Mouse (Mus musculus): ENCODE data around the gene Esam. TPM values are rescaled to one million over a fixed set of nuclear protein-coding genes. Genes with fewer than 3 reads are reported as not detected.

The Esam gene
- total RNA-seq, 2 experiments from 2014 or later: 18.3 to 19.3 TPM

DNA sequence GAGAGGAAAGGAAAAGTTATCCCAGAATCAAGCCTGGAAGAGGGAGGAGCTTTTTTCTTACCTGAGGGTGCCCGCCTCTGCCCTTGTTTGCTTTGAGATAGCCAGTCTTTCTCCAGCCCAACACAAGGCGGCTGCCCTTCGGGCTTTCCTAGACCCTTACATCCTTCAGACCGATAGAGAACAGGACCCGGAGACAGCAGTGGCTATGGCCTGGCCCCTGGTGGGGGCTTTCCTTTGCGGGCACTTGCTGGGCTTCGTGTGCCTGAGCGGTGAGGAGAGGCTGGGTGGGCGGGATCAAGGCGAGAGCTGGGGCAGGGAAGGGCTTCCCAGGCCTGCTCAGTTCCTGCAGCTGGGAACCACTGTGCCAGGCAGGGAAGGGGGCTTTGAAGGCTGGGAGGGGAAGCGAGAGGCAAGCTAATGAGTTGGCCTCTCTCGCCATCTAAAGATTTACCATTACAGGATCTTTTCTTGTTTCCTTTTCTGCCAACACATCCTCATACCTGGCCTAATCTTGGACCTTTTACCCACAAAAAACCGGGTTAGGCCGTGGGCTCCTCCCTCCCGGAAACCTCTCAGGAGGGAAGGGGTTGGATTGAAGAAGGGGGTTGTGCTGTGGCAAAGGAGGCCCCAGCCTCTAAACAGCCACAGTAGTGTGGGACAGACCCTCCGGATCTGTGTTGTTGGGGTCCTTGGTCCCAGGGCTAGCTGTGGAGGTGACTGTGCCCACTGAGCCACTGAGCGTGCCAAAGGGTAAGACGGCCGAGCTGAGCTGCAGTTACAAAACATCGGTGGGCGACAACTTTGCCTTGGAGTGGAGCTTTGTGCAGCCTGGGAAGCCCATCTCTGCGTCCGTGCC, 11.5 kb downstream of the Esam start, which contains the start of gene Vsig2:
Vsig2 (plus strand) TSS at position 86 of the 856 bp plus-strand sequence.
- no peak for TF ChIP-seq CTCF (conservative IDR thresholded peaks at IDR 0.05)
- Histone ChIP-seq H3K27ac (peak within 1 kb of the TSS; percentile 43; the same call in 1 of the 2 replicates), H3K4me3 (no peak within 1 kb of the TSS)
- DNase-seq (ENCODE audit: low spot score in 2 of 2): no peak

DNA sequence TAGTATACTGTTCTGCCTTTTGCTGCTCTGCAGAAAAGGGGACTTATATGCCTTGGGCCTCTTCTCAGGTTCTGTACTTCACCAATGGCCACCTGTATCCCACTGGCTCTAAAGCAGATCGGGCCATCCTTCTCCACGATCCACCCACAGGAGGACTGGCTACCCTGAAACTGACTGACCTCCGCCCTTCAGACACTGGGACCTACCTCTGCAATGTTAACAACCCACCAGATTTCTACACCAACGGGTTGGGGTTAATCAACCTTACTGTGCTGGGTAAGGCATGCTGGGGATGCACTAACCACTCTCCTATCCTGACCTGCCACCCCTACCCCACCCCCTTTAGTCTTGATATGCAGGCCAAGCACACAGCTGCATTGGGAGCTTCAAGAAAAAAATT, 12.3 kb downstream of the Esam start:
- TF ChIP-seq CTCF (conservative IDR thresholded peaks at IDR 0.05): no peak
- no peak for DNase-seq (ENCODE audit: low spot score in 2 of 2)
- Histone ChIP-seq H3K27ac (peak overlapping the region; percentile 43; the same call in 1 of the 2 replicates), H3K4me3 (no peak overlapping the region)

DNA sequence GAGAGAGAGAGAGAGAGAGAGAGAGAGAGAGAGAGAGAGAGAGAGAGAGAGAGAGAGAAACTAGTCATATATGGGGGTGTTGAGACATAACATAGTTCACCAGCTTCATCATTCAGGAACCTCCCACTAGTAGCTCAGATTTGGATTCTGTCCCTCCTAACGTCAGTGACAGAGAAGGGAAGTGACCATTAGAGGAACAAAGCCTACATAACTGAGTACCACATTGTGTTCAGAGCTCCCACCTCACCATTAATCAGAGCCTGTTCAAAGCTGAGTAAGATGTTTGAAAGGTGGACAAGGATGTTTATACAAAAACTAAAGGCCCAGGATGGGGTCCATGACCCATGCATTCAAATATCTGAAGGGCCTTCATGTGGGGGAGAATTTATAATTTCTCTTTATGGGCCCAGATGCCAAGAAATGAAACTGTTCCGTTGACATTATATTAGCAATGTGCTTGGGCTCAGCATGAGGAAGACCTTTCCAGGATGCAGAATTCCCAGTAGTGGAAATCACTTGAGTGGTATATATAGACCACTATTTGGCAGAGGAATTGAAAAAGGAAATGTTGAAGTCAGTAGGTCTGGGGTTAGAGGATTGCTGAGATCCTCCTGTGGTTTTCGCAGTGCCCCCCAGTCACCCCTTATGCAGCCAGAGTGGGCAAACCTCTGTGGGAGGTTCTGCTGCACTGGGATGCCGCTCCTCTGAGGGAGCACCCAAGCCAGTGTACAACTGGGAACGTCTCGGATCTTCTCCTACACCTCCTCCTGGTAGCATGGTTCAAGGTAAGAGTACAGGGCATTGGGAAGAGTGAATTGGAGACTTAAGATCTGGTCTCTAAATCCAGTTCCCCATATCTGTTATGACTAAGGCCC, 13.1 kb downstream of the Esam start:
- H3K27ac ChIP-seq: peak overlapping the region; percentile 67
- no peak for TF ChIP-seq CTCF (conservative IDR thresholded peaks at IDR 0.05)
- DNase-seq (ENCODE audit: low spot score in 2 of 2): no peak
- H3K4me3 ChIP-seq: no peak overlapping the region

DNA sequence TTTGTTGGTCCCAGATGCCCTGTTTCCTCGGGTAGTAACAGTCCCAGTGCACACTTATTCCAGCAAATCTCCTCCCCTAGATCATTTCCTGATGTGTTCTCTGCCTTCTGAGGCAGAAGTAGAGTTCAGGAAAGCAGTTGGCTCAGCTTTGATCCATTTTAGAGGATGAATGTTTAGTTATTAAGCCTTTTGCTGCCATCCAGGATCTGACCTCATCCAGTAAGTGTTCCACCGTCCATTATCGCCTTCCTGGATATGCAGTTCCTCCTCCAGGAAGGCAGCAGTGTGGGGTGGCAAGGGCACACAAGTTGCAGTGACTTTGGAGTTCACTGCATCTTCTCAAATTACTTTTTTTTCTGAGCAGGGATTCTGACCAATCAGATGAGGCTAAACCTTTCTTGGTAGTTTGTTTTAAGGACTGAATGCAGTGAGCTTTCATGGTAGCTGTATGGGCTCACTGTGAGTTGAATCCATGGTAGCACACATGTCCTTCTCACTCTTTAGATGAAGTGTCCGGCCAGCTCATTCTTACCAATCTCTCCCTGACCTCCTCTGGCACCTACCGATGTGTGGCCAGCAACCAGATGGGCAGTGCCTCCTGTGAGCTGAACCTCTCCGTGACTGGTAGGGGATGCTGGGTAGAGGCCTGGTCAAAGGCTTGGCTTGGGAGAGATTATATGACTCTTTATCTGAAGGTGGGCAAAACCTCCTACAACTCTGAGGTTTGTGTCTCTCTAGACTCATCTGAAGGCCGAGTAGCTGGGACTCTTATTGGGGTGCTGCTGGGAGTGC, 14.2 kb downstream of the Esam start:
- no peak for TF ChIP-seq CTCF (conservative IDR thresholded peaks at IDR 0.05)
- DNase-seq (ENCODE audit: low spot score in 2 of 2): no peak
- Histone ChIP-seq H3K27ac (peak overlapping the region; percentile 67), H3K4me3 (no peak overlapping the region)

DNA sequence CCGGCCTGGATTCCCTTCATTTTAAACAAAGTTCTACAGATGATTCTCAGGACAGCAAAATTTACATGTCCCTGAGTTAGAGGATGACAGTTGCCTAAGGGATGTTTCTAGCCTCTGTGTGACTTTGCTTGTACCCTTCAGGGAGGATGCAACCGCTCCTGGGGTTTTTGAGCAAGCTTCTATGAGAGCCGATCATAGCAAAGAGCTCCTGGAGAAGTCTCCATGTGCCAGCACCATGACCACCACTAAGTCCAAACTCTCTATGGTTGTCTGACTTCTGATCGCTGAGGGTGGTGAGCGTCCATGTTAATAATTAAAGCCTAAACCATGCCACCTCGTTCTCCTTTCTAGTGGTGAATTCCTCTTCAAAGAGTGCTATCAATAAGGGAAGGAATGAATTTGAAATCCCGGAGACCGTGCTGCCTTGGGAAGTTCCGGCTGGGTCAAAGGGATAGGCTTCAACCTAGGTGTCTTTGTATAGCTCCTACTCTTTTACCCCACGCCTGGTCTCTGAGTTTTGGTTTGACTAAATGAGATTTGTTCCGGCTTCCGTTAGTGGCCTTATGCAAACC, 16.1 kb downstream of the Esam start:
- no peak for TF ChIP-seq CTCF (conservative IDR thresholded peaks at IDR 0.05)
- Histone ChIP-seq H3K27ac (peak overlapping the region; percentile 29; the same call in 1 of the 2 replicates), H3K4me3 (peak overlapping the region; percentile 46)
- DNase-seq (ENCODE audit: low spot score in 2 of 2): no peak

DNA sequence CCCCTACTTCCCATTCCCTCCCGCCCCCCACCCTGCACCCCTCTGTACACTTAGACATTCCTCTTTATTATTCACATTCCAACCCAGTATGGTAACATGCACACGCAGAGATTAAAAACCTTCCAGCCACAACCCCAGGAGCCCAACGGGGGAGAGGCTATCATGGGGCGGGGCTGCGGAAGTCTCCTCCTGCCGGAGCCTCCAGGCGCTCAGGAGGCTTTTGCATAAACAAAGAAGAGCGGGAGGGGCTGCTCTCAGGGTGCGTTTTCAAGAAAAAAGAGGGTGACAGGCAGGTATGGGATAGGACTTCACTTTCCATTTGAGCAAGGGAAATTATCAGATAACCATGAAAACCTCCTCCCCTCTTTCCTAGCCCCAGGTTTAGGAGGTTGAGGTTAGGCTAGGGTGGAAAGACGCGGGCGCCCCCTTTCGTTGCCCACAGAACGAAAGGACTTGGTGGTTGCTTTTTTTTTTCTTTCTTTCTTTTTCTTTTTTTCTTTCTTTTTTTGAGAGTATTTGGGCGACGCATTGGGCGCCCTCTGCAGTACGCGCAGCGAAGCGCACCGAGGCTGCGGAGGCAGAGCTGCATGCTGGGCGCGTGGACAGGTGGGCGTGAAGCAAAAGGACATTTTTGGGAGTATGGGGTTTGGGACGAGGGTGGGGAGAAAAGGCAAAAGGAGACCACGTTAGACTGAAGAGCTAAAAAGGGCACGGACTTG, 16.7 kb downstream of the Esam start:
- DNase-seq (ENCODE audit: low spot score in 2 of 2): peak; percentile 75 to 76
- H3K27ac ChIP-seq: peak overlapping the region; percentile 77; the same call in 1 of the 2 replicates

DNA sequence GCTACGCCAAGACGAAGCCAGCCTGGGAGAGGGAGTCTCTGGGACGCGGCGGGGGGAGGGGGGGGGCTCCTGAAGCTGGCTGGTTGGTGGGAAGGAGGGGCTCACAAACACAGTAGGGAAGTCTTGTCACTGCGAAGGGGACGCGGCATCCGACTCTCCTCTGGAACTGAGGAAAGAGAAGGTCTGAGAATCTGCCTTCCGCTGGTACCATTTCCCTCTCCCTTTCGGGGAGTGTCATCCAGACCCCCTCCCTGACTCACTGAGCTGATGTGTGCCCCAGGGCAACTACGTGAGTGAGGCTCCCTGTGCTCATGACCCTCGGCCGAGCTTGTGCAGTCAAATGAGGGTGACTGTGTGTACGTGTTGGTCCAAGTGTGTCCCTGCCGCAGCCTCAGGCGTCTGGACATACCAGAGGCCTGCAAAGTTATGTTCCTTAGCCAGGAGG, 17.3 kb downstream of the Esam start:
- peak overlapping the region; percentile 77 for H3K27ac ChIP-seq
- no peak for DNase-seq (ENCODE audit: low spot score in 2 of 2)
- no peak for TF ChIP-seq CTCF (conservative IDR thresholded peaks at IDR 0.05)
- H3K4me3 ChIP-seq: peak overlapping the region; percentile 46

More for the DNA sequence above, 16.7 kb downstream of the Esam start:
- peak; percentile 92 for TF ChIP-seq CTCF (conservative IDR thresholded peaks at IDR 0.05)
- peak overlapping the region; percentile 46 for H3K4me3 ChIP-seq

DNA sequence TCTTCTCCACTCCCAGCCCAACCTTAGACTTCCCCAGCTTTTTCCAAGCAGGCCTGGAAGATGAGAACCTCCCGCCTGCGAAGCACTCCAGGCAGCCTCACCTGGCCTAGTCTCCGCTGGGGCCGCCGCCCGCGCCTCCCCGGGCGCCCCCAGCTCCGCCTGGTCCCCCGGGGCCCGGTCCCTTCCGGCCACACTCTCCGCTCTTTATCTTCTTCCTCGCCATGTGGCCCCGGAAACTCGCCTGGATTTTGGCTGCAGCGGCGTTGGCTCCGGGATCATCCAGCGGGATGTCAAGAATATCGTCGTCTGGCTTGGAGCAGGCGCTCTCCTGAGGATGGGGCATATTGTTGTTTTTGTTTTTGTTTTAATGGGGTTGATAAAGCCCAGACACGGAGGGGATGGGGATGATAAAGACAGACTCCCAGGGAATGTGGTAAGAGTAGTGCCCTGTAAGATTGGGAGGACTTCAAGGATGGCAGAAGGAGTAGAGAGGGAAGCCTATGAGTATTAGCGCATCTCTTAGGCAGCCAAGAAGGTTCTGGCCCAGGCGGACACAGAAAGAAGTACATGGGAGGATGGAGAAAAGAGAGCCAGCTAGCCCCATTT, 18.1 kb downstream of the Esam start:
- DNase-seq (ENCODE audit: low spot score in 2 of 2): no peak
- H3K4me3 ChIP-seq: peak overlapping the region; percentile 22
- peak overlapping the region; percentile 77 for H3K27ac ChIP-seq
- TF ChIP-seq CTCF (conservative IDR thresholded peaks at IDR 0.05): no peak

DNA sequence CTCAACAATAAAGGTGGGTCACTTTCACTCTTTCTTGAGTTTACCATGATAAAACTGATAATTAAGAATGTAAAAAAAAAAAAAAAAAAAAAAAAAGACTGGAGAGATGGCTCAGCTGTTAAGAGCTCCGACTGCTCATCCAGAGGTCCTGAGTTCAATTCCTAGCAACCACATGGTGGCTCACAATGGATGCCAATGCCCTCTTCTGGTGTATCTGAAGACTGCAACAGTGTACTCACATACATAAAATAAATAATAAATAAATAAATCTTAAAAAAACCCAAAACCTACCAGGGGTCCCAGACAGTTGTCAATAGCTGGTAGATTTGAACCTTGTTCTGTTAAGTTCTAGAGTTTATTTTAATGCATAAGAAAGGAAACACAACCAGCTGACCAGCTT, 19.0 kb downstream of the Esam start:
- peak; percentile 77 for TF ChIP-seq CTCF (conservative IDR thresholded peaks at IDR 0.05)

DNA sequence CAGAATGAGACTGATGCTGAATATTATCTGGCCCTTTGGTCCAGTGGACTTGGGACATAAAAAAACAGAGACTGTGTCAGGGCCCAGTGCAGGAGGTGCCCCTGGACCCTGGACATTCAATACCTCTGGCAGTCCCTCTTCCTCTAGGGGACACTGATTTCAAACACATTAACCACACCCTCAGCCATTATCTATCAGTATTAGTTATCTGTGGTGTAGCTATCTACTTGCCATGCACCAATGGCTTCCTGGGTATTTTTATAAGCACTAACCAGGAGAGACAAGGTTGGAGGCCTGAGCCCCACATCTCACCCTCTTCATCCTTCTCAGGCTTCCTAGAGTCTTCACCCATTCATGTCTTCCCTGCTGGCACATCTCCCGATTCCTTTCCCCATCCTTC, 22.6 kb downstream of the Esam start:
- DNase-seq (ENCODE audit: low spot score in 2 of 2): no peak
- Histone ChIP-seq H3K4me3 (peak overlapping the region; percentile 82), H3K27ac (peak overlapping the region; percentile 97)
- no peak for TF ChIP-seq CTCF (conservative IDR thresholded peaks at IDR 0.05)

More for the DNA sequence above, 19.0 kb downstream of the Esam start:
- DNase-seq (ENCODE audit: low spot score in 2 of 2): no peak
- H3K4me3 ChIP-seq: no peak overlapping the region
- no peak overlapping the region for H3K27ac ChIP-seq
